Mouse (Mus musculus): ENCODE data around the gene Egfem1.

Egfem1 gene

GRCm38 (mm10) chr3:29134509-29134908, 52.7 kb downstream of the Egfem1 start:
- in situ Hi-C loops (cut with MboI, MseI) = no loop called here

GRCm38 (mm10) chr3:29135176-29136064, 53.6 kb downstream of the Egfem1 start:
- in situ Hi-C loops (cut with MboI, MseI) = no loop called here

GRCm38 (mm10) chr3:29136065-29136955, 54.5 kb downstream of the Egfem1 start:
- in situ Hi-C loops (cut with MboI, MseI) = no loop called here

- in situ Hi-C loops (cut with MboI, MseI) = no loop called here
Measured at GRCm38 (mm10) chr3:29168401-29168800, 86.6 kb downstream of the Egfem1 start.

- in situ Hi-C loops (cut with MboI, MseI) = no loop called here
Measured at GRCm38 (mm10) chr3:29169003-29169402, 87.2 kb downstream of the Egfem1 start.

GRCm38 (mm10) chr3:29176991-29177390, 95.2 kb downstream of the Egfem1 start:
- in situ Hi-C loops (cut with MboI, MseI) = no loop called here

GRCm38 (mm10) chr3:29182988-29183387, 101.2 kb downstream of the Egfem1 start:
- in situ Hi-C loops (cut with MboI, MseI) = no loop called here

- in situ Hi-C loops (cut with MboI, MseI) = no loop called here
Measured at GRCm38 (mm10) chr3:29183615-29184198, 101.9 kb downstream of the Egfem1 start.

GRCm38 (mm10) chr3:29184486-29185241, 102.8 kb downstream of the Egfem1 start:
- in situ Hi-C loops (cut with MboI, MseI) = no loop called here

- in situ Hi-C loops (cut with MboI, MseI) = no loop called here
Measured at GRCm38 (mm10) chr3:29190263-29190662, 108.4 kb downstream of the Egfem1 start.

GRCm38 (mm10) chr3:29197727-29198512, 116.1 kb downstream of the Egfem1 start:
- in situ Hi-C loops (cut with MboI, MseI) = no loop called here

GRCm38 (mm10) chr3:29200601-29201000, 118.8 kb downstream of the Egfem1 start:
- in situ Hi-C loops (cut with MboI, MseI) = no loop called here

- in situ Hi-C loops (cut with MboI, MseI) = no loop called here
Measured at GRCm38 (mm10) chr3:29202536-29202935, 120.7 kb downstream of the Egfem1 start.

GRCm38 (mm10) chr3:29222414-29222813, 140.6 kb downstream of the Egfem1 start:
- in situ Hi-C loops (cut with MboI, MseI) = no loop called here

- in situ Hi-C loops (cut with MboI, MseI) = no loop called here
Measured at GRCm38 (mm10) chr3:29229712-29230111, 147.9 kb downstream of the Egfem1 start.

- in situ Hi-C loops (cut with MboI, MseI) = no loop called here
Measured at GRCm38 (mm10) chr3:29235477-29235876, 153.7 kb downstream of the Egfem1 start.

- in situ Hi-C loops (cut with MboI, MseI) = no loop called here
Measured at GRCm38 (mm10) chr3:29236517-29236916, 154.7 kb downstream of the Egfem1 start.

GRCm38 (mm10) chr3:29243600-29243999, 161.8 kb downstream of the Egfem1 start:
- in situ Hi-C loops (cut with MboI, MseI) = no loop called here

- in situ Hi-C loops (cut with MboI, MseI) = no loop called here
Measured at GRCm38 (mm10) chr3:29291633-29292032, 209.8 kb downstream of the Egfem1 start.

GRCm38 (mm10) chr3:29292251-29292650, 210.4 kb downstream of the Egfem1 start:
- in situ Hi-C loops (cut with MboI, MseI) = no loop called here

All from T-helper 17 cell (primary cell).